ENCODE assay signal across 8 mouse cellular contexts in genomic region chr8:94191101-94191691, GRCm38 (mm10). TPM values are rescaled to one million over a fixed set of nuclear protein-coding genes. Genes with fewer than 3 reads are reported as not detected.
DNase-seq lines count a peak whose midpoint lies in the region; ATAC-seq and TF ChIP-seq lines count a peak whose summit lies in the region.

No protein-coding gene starts in this region.

- ATAC-seq in intestine, postnatal 0 days = peak; percentile 40
- ATAC-seq in neural tube, embryonic 13.5 days (ENCODE audit: low read depth) = no peak

- peak overlapping the region; percentile 62 for H3K4me2 ChIP-seq in intestine, postnatal 0 days (replicated peaks; ENCODE audit: low read depth)
- H3K4me2 ChIP-seq in neural tube, embryonic 13.5 days = peak overlapping the region; percentile 53

- 20% methylated on average over 21 of the region's 21 CpGs for WGBS in intestine, postnatal 0 days
- whole genome bisulfite sequencing in lung, adult 2 months = 17% methylated on average over 21 of the region's 21 CpGs
- WGBS in neural tube, embryonic 13.5 days = 28% methylated on average over 21 of the region's 21 CpGs

- no peak for TF ChIP-seq RAD21 in MEL (IDR thresholded peaks at IDR 0.05; ENCODE audit: low read depth, low read length)

- no peaks in the 10 kb centered on the region for H3K27me3 ChIP-seq in MEL (ENCODE audit: control insufficient read depth in 1 of 2, insufficient read depth in 2 of 2, low read length in 2 of 2)
- no peaks in the 10 kb centered on the region for H3K27me3 ChIP-seq in intestine, postnatal 0 days (replicated peaks; ENCODE audit: control insufficient read depth, insufficient read depth, low read length)
- H3K27me3 ChIP-seq in neural tube, embryonic 13.5 days = peaks cover 21% of the 10 kb centered on the region

- TF ChIP-seq EP300 in MEL (IDR thresholded peaks at IDR 0.05; ENCODE audit: low read depth in 1 of 2, low read length in 2 of 2) = peak; percentile 5 to 64; a peak in 2 of 4 replicates

- TF ChIP-seq POLR2A in MEL (IDR thresholded peaks at IDR 0.05; ENCODE audit: control insufficient read depth in 1 of 2, insufficient read depth in 1 of 2, low read depth in 1 of 2, low read length in 2 of 2, poor library complexity in 1 of 2) = peak; percentile 56 to 88
- no peak for TF ChIP-seq POLR2A in lung, adult 2 months (IDR thresholded peaks at IDR 0.05; ENCODE audit: borderline replicate concordance, extremely low read depth, low read depth, low read length)

- peak; percentile 96 for DNase-seq in MEL (ENCODE audit: low read depth, low spot score)
- DNase-seq in embryo, embryonic 10 days (ENCODE audit: low spot score) = peak; percentile 49
- peak; percentile 81 to 91 for DNase-seq in heart, adult 18-20 months
- peak; percentile 62 for DNase-seq in lung, adult 2 months
- DNase-seq in cerebellum, adult 8-10 months = no peak
- DNase-seq in cerebellum, postnatal 36 days = no peak

- H3K27ac ChIP-seq in MEL (ENCODE audit: control insufficient read depth, low read depth, low read length) = peak overlapping the region; percentile 93
- peak overlapping the region; percentile 60; the same call in 1 of the 2 replicates for H3K27ac ChIP-seq in intestine, postnatal 0 days (ENCODE audit: low read depth, low read length)
- H3K27ac ChIP-seq in neural tube, embryonic 13.5 days (replicated peaks) = no peak overlapping the region

- H3K79me2 ChIP-seq in MEL (ENCODE audit: control insufficient read depth, insufficient read depth, low read length, poor library complexity) = no peaks in the 10 kb centered on the region

- H3K36me3 ChIP-seq in MEL (ENCODE audit: control insufficient read depth in 1 of 2, insufficient read depth in 2 of 2, low read length in 2 of 2) = peaks cover 0 to 22% of the 10 kb centered on the region in 2 experiments; a peak in 2 of 4 replicates
- H3K36me3 ChIP-seq in intestine, postnatal 0 days (ENCODE audit: control insufficient read depth, insufficient read depth) = no peaks in the 10 kb centered on the region
- H3K36me3 ChIP-seq in neural tube, embryonic 13.5 days = no peaks in the 10 kb centered on the region

- H3K9me3 ChIP-seq in MEL (replicated peaks; ENCODE audit: insufficient read depth, low read length) = no peaks in the 10 kb centered on the region
- no peaks in the 10 kb centered on the region for H3K9me3 ChIP-seq in intestine, postnatal 0 days (ENCODE audit: control insufficient read depth)
- H3K9me3 ChIP-seq in neural tube, embryonic 13.5 days = no peaks in the 10 kb centered on the region

- TF ChIP-seq CTCF in MEL (IDR thresholded peaks at IDR 0.05 in 2 of 3, conservative IDR thresholded peaks at IDR 0.05 in 1 of 3; ENCODE audit: control insufficient read depth in 1 of 3, insufficient read depth in 1 of 3, low read depth in 2 of 3, low read length in 3 of 3, poor library complexity in 1 of 3, severe bottlenecking in 1 of 3) = no peak
- no peak for TF ChIP-seq CTCF in intestine, postnatal 0 days (IDR thresholded peaks at IDR 0.05; ENCODE audit: low read depth)
- TF ChIP-seq CTCF in lung, adult 2 months (IDR thresholded peaks at IDR 0.05; ENCODE audit: insufficient read depth, low read length) = no peak

- H3K9ac ChIP-seq in MEL (ENCODE audit: control insufficient read depth, low read depth, low read length, poor library complexity, severe bottlenecking) = peak overlapping the region; percentile 72
- no peak overlapping the region for H3K9ac ChIP-seq in intestine, postnatal 0 days (ENCODE audit: low read depth, low read length)
- H3K9ac ChIP-seq in neural tube, embryonic 13.5 days = peak overlapping the region; percentile 17; the same call in 1 of the 2 replicates

- H3K4me1 ChIP-seq in MEL (ENCODE audit: control insufficient read depth in 1 of 2, insufficient read depth in 2 of 2, low read length in 2 of 2) = peaks cover 11 to 33% of the 10 kb centered on the region in 2 experiments
- H3K4me1 ChIP-seq in intestine, postnatal 0 days (replicated peaks; ENCODE audit: control insufficient read depth, insufficient read depth, low read length) = 0 out of 2 replicates have a peak, but pooled peaks cover 5% of the 10 kb centered on the region
- peaks cover 8% of the 10 kb centered on the region for H3K4me1 ChIP-seq in lung, adult 2 months (ENCODE audit: control insufficient read depth, insufficient read depth, low read length)
- H3K4me1 ChIP-seq in neural tube, embryonic 13.5 days (replicated peaks) = peaks cover 25% of the 10 kb centered on the region

- H3K4me3 ChIP-seq in MEL (ENCODE audit: control insufficient read depth in 1 of 2, insufficient read depth in 1 of 2, low read depth in 2 of 2, low read length in 2 of 2) = peak overlapping the region; percentile 23 to 68
- H3K4me3 ChIP-seq in intestine, postnatal 0 days (ENCODE audit: low read depth, low read length) = peak overlapping the region; percentile 26
- H3K4me3 ChIP-seq in lung, adult 2 months (replicated peaks; ENCODE audit: extremely low read depth, low read depth, low read length) = peak overlapping the region; percentile 11
- peak overlapping the region; percentile 30 for H3K4me3 ChIP-seq in neural tube, embryonic 13.5 days

TF ChIP-seq in MEL, 35 proteins besides CTCF, POLR2A, EP300 and RAD21 (continues in another document):
- TF ChIP-seq POLR2AphosphoS2 (IDR thresholded peaks at IDR 0.05; ENCODE audit: low read length) (peak; percentile 50; the same call in 1 of the 2 replicates), RCOR1 (IDR thresholded peaks at IDR 0.05; ENCODE audit: low read depth, low read length) (0 out of 2 replicates have a peak, but pooled peaks have one; percentile 26), SMC3 (IDR thresholded peaks at IDR 0.05; ENCODE audit: low read depth, low read length) (no peak), NRF1 (IDR thresholded peaks at IDR 0.05; ENCODE audit: insufficient read depth, low read depth, low read length, poor library complexity, severe bottlenecking) (no peak), SIN3A (IDR thresholded peaks at IDR 0.05; ENCODE audit: low read length) (peak; percentile 90), E2F4 (IDR thresholded peaks at IDR 0.05; ENCODE audit: borderline replicate concordance, low read depth, low read length) (peak; percentile 48; the same call in 1 of the 2 replicates), ELF1 (IDR thresholded peaks at IDR 0.05; ENCODE audit: low read depth, low read length) (peak; percentile 93), POLR2AphosphoS5 (IDR thresholded peaks at IDR 0.05; ENCODE audit: borderline replicate concordance, low read depth, low read length) (peak; percentile 53; the same call in 1 of the 2 replicates), GABPA (IDR thresholded peaks at IDR 0.05; ENCODE audit: low read depth, low read length) (peak; percentile 68; the same call in 1 of the 2 replicates), USF1 (IDR thresholded peaks at IDR 0.05; ENCODE audit: low read depth, low read length) (peak; percentile 96), BHLHE40 (IDR thresholded peaks at IDR 0.05; ENCODE audit: borderline replicate concordance, low read depth, low read length) (peak; percentile 86), KAT2A (conservative IDR thresholded peaks at IDR 0.05; ENCODE audit: low read depth, low read length) (no peak; the same call in 1 of the 2 replicates), MAX (IDR thresholded peaks at IDR 0.05; ENCODE audit: low read length) (peak; percentile 93), CHD1 (IDR thresholded peaks at IDR 0.05; ENCODE audit: low read depth, low read length) (no peak)

RNA-seq across cellular contexts. Expression of gene Mt1, which starts 12.3 kb away (rescaled TPM):
- 1,017 and 1,342 TPM in 2 replicates for total RNA-seq in MEL (2012; rRNA removed)
- 1,000 to 10,000 TPM; 1,189 to 2,940 TPM for polyA plus RNA-seq in MEL (2012; ENCODE audit: insufficient read depth in 1 of 2, insufficient read length in 2 of 2, low read depth in 1 of 2, low replicate concordance in 2 of 2, missing spikeins in 1 of 2)
- 100 to 1,000 TPM; 240 to 413 TPM for total RNA-seq in heart, adult 18-20 months (2021)
- 2,068 and 2,262 TPM in 2 replicates for polyA plus RNA-seq in intestine, postnatal 0 days (2015; fragmentation: Nextera tagmentation; extraction: Ambion mirVana)
- polyA plus RNA-seq in lung, adult 2 months (2012; rRNA removed) = 417 and 493 TPM in 2 replicates
- polyA plus RNA-seq in neural tube, embryonic 13.5 days (2015; fragmentation: Nextera tagmentation; extraction: Ambion mirVana) = 53.8 and 55.6 TPM in 2 replicates

RNA-seq across cellular contexts. Expression of gene Mt2, which starts 18.7 kb away (rescaled TPM):
- total RNA-seq in MEL (2012; rRNA removed) = 469 and 780 TPM in 2 replicates
- polyA plus RNA-seq in MEL (2012; ENCODE audit: insufficient read depth in 1 of 2, insufficient read length in 2 of 2, low read depth in 1 of 2, low replicate concordance in 2 of 2, missing spikeins in 1 of 2) = 1,000 to 10,000 TPM in 1 of 2 experiments, not detected in 1; 2,013 TPM
- total RNA-seq in heart, adult 18-20 months (2021) = 10 to 100 TPM; 24.4 to 89.7 TPM
- 224 and 270 TPM in 2 replicates for polyA plus RNA-seq in intestine, postnatal 0 days (2015; fragmentation: Nextera tagmentation; extraction: Ambion mirVana)
- polyA plus RNA-seq in lung, adult 2 months (2012; rRNA removed) = 32.2 and 56.0 TPM in 2 replicates
- polyA plus RNA-seq in neural tube, embryonic 13.5 days (2015; fragmentation: Nextera tagmentation; extraction: Ambion mirVana) = 9.5 and 12.0 TPM in 2 replicates

RNA-seq across cellular contexts. Expression of gene Nup93, which starts 23.2 kb away (rescaled TPM):
- 71.6 and 75.5 TPM in 2 replicates for total RNA-seq in MEL (2012; rRNA removed)
- 100 to 1,000 TPM; 110 to 292 TPM for polyA plus RNA-seq in MEL (2012; ENCODE audit: insufficient read depth in 1 of 2, insufficient read length in 2 of 2, low read depth in 1 of 2, low replicate concordance in 2 of 2, missing spikeins in 1 of 2)
- 10 to 100 TPM; 15.6 to 16.2 TPM for total RNA-seq in heart, adult 18-20 months (2021)
- 21.2 and 21.9 TPM in 2 replicates for polyA plus RNA-seq in intestine, postnatal 0 days (2015; fragmentation: Nextera tagmentation; extraction: Ambion mirVana)
- polyA plus RNA-seq in lung, adult 2 months (2012; rRNA removed) = 10.7 and 15.9 TPM in 2 replicates
- 56.1 and 59.9 TPM in 2 replicates for polyA plus RNA-seq in neural tube, embryonic 13.5 days (2015; fragmentation: Nextera tagmentation; extraction: Ambion mirVana)

RNA-seq across cellular contexts. Expression of gene Mt3, which starts 38.8 kb away (rescaled TPM):
- not detected in 2 replicates for total RNA-seq in MEL (2012; rRNA removed)
- polyA plus RNA-seq in MEL (2012; ENCODE audit: insufficient read depth in 1 of 2, insufficient read length in 2 of 2, low read depth in 1 of 2, low replicate concordance in 2 of 2, missing spikeins in 1 of 2) = not detected
- total RNA-seq in heart, adult 18-20 months (2021) = 1 to 10 TPM; 2.2 to 2.4 TPM
- 4.4 and 4.7 TPM in 2 replicates for polyA plus RNA-seq in intestine, postnatal 0 days (2015; fragmentation: Nextera tagmentation; extraction: Ambion mirVana)
- polyA plus RNA-seq in lung, adult 2 months (2012; rRNA removed) = 1.4 and 1.6 TPM in 2 replicates
- polyA plus RNA-seq in neural tube, embryonic 13.5 days (2015; fragmentation: Nextera tagmentation; extraction: Ambion mirVana) = 99.3 and 131 TPM in 2 replicates

RNA-seq across cellular contexts. Expression of gene Mt4, which starts 54.2 kb away (rescaled TPM):
- not detected in 2 replicates for total RNA-seq in MEL (2012; rRNA removed)
- polyA plus RNA-seq in MEL (2012; ENCODE audit: insufficient read depth in 1 of 2, insufficient read length in 2 of 2, low read depth in 1 of 2, low replicate concordance in 2 of 2, missing spikeins in 1 of 2) = not detected
- not detected for total RNA-seq in heart, adult 18-20 months (2021)
- polyA plus RNA-seq in intestine, postnatal 0 days (2015; fragmentation: Nextera tagmentation; extraction: Ambion mirVana) = 0.69 and 2.6 TPM in 2 replicates
- polyA plus RNA-seq in lung, adult 2 months (2012; rRNA removed) = 935 TPM in 1 of 2 replicates, not detected in the other
- not detected in 2 replicates for polyA plus RNA-seq in neural tube, embryonic 13.5 days (2015; fragmentation: Nextera tagmentation; extraction: Ambion mirVana)

Comparison
In these comparisons a context has a peak if more than half of its experiments do, and no peak if none do; other contexts are left out.
1. DNase-seq: peak in MEL (single experiment), embryo, embryonic 10 days (single experiment), heart, adult 18-20 months (2 of 2) and lung, adult 2 months (single experiment); none in cerebellum, adult 8-10 months (single experiment) and cerebellum, postnatal 36 days (0 of 2).
2. Peak in every context shown above with its lines, with median percentiles within 50 percentile points of each other: H3K4me3 ChIP-seq.